Mouse (Mus musculus): ENCODE measurements around the gene Rnf227. TPM values are rescaled to one million over a fixed set of nuclear protein-coding genes. Genes with fewer than 3 reads are reported as not detected.

The Rnf227 gene
- polyA plus RNA-seq, 2 experiments, result 12.2 to 13.6 TPM

DNA sequence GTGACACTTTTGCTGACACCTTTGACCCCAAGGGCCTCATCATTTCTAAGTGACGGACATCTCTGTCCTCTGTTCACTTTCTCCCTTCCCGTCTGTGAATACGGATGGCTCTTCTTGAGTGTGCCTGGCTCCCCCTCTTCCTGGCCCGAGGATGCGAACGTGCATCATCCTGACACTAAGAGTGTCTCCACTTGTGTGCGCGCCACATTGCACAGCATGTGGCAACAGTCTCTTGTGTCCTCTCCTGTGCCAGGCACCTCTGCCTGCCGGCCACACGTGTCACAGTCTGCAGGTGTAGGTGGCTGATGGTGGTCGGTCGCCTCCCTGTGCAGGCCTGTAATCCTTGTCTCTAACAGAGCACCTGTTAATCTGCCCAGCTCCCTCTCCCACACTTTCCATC lies 31.3 kb downstream of the Rnf227 start:
- no peak overlapping the region for H3K4me2 ChIP-seq (replicated peaks; ENCODE audit: low read depth, low read length, severe bottlenecking)
- no peak for TF ChIP-seq POLR2A (IDR thresholded peaks at IDR 0.05; ENCODE audit: borderline replicate concordance, extremely low read depth, insufficient read depth, insufficient read length)

DNA sequence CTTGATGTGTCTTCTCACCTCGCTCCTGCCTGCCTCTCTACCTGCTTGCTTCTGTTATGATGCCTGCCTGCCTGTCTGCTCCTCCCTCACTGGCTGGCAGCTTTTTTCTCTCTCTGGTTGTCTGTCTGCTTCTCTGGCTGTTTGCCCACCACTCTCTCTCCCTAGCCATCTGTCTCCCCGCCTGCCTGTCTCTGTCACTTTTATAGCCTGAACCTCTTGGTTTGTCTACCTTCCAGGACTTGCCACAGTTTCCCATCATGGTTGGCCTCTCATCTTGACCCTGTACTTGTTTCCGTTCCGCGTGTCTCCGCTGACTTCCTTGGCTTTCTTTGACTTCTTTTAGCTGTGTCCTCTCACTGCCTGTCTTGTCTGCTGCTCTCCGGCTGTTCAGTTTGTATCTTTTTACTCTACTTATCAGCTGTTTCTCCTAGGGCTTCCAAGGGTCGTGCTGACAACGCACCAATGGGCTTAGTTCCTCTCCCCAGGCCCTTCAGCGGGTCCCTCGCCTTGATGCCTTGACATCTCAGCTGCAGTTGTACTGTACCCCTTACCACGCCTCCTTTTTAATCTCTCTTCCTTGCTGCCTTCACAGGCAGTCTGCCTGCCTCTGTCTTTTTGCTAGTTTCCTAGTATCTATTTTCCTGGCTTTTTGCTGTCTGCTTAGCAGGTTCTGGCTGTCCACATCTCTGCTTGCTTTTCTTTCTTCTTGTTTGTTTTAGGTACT lies 32.0 kb downstream of the Rnf227 start:
- ATAC-seq (ENCODE audit: low FRiP score, low read depth) (no peak), DNase-seq (ENCODE audit: low spot score) (no peak)
- Histone ChIP-seq H3K27me3 (ENCODE audit: control insufficient read depth, insufficient read depth, low read length) (no peaks in the 10 kb centered on the region), H3K9ac (ENCODE audit: low read depth, low read length, severe bottlenecking) (no peak overlapping the region), H3K36me3 (ENCODE audit: control insufficient read depth, insufficient read depth, low read length) (peaks cover 26% of the 10 kb centered on the region), H3K4me3 (replicated peaks; ENCODE audit: low read length) (no peak overlapping the region), H3K9me3 (ENCODE audit: control insufficient read depth, low read length) (no peaks in the 10 kb centered on the region), H3K4me1 (ENCODE audit: control insufficient read depth, insufficient read depth, low read length) (peaks cover 21% of the 10 kb centered on the region), H3K27ac (replicated peaks; ENCODE audit: low read depth, low read length) (0 out of 2 replicates have a peak overlapping the region, but pooled peaks have one; percentile 43), H3K4me2 (replicated peaks; ENCODE audit: low read depth, low read length, severe bottlenecking) (no peak overlapping the region)
- 61% methylated on average over 12 of the region's 12 CpGs for WGBS
- no peak for TF ChIP-seq POLR2A (IDR thresholded peaks at IDR 0.05; ENCODE audit: borderline replicate concordance, extremely low read depth, insufficient read depth, insufficient read length)

More for the DNA sequence above, 31.3 kb downstream of the Rnf227 start:
- Histone ChIP-seq H3K9me3 (ENCODE audit: control insufficient read depth, low read length) (no peaks in the 10 kb centered on the region), H3K27me3 (ENCODE audit: control insufficient read depth, insufficient read depth, low read length) (no peaks in the 10 kb centered on the region), H3K9ac (ENCODE audit: low read depth, low read length, severe bottlenecking) (no peak overlapping the region), H3K36me3 (ENCODE audit: control insufficient read depth, insufficient read depth, low read length) (peaks cover 23% of the 10 kb centered on the region), H3K4me3 (replicated peaks; ENCODE audit: low read length) (no peak overlapping the region), H3K27ac (replicated peaks; ENCODE audit: low read depth, low read length) (0 out of 2 replicates have a peak overlapping the region, but pooled peaks have one; percentile 70), H3K4me1 (ENCODE audit: control insufficient read depth, insufficient read depth, low read length) (peaks cover 21% of the 10 kb centered on the region)
- DNase-seq (ENCODE audit: low spot score), result no peak
- ATAC-seq (ENCODE audit: low FRiP score, low read depth), result no peak
- WGBS, result 55% methylated on average over 12 of the region's 12 CpGs

DNA sequence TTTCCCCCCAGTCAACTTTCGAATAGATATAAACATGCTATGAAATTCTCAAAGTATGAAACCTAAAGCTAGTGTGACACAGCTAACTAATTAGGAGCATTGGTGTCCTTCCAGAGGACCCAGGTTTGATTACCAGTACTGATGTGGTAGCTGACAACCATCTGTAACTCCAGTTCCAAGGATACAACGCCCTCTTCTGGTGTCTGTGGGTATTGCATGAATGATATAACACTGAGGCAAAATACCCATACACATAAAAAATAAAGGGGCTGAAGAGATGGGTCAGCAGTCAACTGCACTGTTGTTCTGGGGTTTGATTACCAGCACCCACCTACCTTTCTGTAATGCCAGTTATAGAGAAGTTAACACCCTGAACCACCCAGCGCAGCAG lies 32.5 kb downstream of the Rnf227 start:
- Histone ChIP-seq H3K4me2 (replicated peaks; ENCODE audit: low read depth, low read length, severe bottlenecking) (no peak overlapping the region), H3K27ac (replicated peaks; ENCODE audit: low read depth, low read length) (0 out of 2 replicates have a peak overlapping the region, but pooled peaks have one; percentile 38)
- no peak for DNase-seq (ENCODE audit: low spot score)

DNA sequence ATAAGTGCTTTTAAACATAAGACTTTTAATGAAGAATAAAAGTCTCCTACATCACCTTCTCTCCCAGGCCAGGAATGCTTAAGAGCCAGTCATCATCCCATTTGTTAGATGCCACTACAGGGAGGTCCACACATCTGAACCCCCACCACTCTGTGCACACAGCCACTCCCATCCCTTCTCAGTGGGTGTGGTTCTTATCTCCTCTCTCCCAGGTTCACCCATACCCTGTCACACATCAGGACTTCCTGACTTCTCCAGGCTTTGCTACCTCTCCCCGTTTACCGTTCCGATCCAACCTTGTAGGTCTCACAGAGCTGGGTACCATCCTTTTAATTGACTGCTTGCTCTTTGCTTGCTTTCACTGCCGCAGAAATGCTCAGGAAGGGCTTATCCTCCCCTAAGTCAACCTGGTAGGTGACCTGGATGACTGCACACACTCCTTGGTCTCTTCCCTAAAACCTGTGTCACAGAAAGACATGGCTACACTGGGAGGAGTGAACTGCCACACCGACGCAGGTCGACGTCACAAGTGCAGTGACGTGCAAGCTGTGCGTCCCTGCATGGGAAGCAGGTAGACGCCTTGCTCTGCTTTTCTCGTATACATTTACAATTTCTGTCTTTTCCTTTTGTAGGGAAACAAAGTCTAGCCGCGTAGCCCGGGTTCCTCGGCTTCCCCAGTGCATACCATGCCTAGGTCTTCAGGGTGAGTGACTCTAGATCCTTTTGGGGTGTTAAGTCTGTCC lies 33.1 kb downstream of the Rnf227 start:
- H3K9me3 ChIP-seq (ENCODE audit: control insufficient read depth, low read length), result no peaks in the 10 kb centered on the region
- 92% methylated on average over 16 of the region's 16 CpGs for WGBS
- H3K4me2 ChIP-seq (replicated peaks; ENCODE audit: low read depth, low read length, severe bottlenecking), result no peak overlapping the region
- no peaks in the 10 kb centered on the region for H3K27me3 ChIP-seq (ENCODE audit: control insufficient read depth, insufficient read depth, low read length)
- DNase-seq (ENCODE audit: low spot score) (no peak), ATAC-seq (ENCODE audit: low FRiP score, low read depth) (no peak)
- H3K4me3 ChIP-seq (replicated peaks; ENCODE audit: low read length), result no peak overlapping the region
- H3K36me3 ChIP-seq (ENCODE audit: control insufficient read depth, insufficient read depth, low read length), result peaks cover 34% of the 10 kb centered on the region
- TF ChIP-seq POLR2A (IDR thresholded peaks at IDR 0.05; ENCODE audit: borderline replicate concordance, extremely low read depth, insufficient read depth, insufficient read length), result no peak
- no peak overlapping the region for H3K9ac ChIP-seq (ENCODE audit: low read depth, low read length, severe bottlenecking)
- H3K4me1 ChIP-seq (ENCODE audit: control insufficient read depth, insufficient read depth, low read length), result peaks cover 21% of the 10 kb centered on the region
- no peak overlapping the region for H3K27ac ChIP-seq (replicated peaks; ENCODE audit: low read depth, low read length)

More for the DNA sequence above, 32.5 kb downstream of the Rnf227 start:
- 65% methylated on average over 3 of the region's 3 CpGs for WGBS
- no peak for TF ChIP-seq POLR2A (IDR thresholded peaks at IDR 0.05; ENCODE audit: borderline replicate concordance, extremely low read depth, insufficient read depth, insufficient read length)
- ATAC-seq (ENCODE audit: low FRiP score, low read depth), result no peak
- Histone ChIP-seq H3K27me3 (ENCODE audit: control insufficient read depth, insufficient read depth, low read length) (no peaks in the 10 kb centered on the region), H3K4me1 (ENCODE audit: control insufficient read depth, insufficient read depth, low read length) (peaks cover 21% of the 10 kb centered on the region), H3K36me3 (ENCODE audit: control insufficient read depth, insufficient read depth, low read length) (peaks cover 31% of the 10 kb centered on the region), H3K9ac (ENCODE audit: low read depth, low read length, severe bottlenecking) (no peak overlapping the region), H3K9me3 (ENCODE audit: control insufficient read depth, low read length) (no peaks in the 10 kb centered on the region), H3K4me3 (replicated peaks; ENCODE audit: low read length) (no peak overlapping the region)

DNA sequence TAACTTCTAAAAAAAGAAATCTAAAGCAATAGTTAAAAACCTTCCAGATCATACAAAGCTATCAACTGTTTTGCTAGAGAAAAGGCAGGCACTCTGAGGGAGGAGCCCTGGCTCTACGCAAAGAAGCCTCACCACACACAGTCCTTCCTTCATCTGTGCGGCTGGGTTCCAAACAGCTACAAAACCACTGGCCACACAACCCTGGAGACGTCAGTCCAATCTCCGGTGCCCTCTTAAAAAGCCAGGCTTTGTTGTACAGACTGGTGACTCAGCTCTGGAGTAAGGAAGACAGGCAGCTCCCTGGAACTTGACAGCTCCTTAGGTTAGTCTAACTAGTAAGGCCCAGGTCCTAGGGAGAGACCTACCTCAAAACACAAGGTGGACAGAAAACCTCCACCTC lies 35.4 kb downstream of the Rnf227 start:
- WGBS, result 89% methylated on average over 4 of the region's 4 CpGs
- no peak overlapping the region for H3K27ac ChIP-seq (replicated peaks; ENCODE audit: low read depth, low read length)

More for the DNA sequence above, 35.4 kb downstream of the Rnf227 start:
- Histone ChIP-seq H3K4me2 (replicated peaks; ENCODE audit: low read depth, low read length, severe bottlenecking) (no peak overlapping the region), H3K9ac (ENCODE audit: low read depth, low read length, severe bottlenecking) (no peak overlapping the region), H3K36me3 (ENCODE audit: control insufficient read depth, insufficient read depth, low read length) (peaks cover 37% of the 10 kb centered on the region), H3K4me3 (replicated peaks; ENCODE audit: low read length) (no peak overlapping the region), H3K9me3 (ENCODE audit: control insufficient read depth, low read length) (no peaks in the 10 kb centered on the region), H3K4me1 (ENCODE audit: control insufficient read depth, insufficient read depth, low read length) (peaks cover 18% of the 10 kb centered on the region), H3K27me3 (ENCODE audit: control insufficient read depth, insufficient read depth, low read length) (no peaks in the 10 kb centered on the region)
- ATAC-seq (ENCODE audit: low FRiP score, low read depth) (no peak), DNase-seq (ENCODE audit: low spot score) (no peak)
- no peak for TF ChIP-seq POLR2A (IDR thresholded peaks at IDR 0.05; ENCODE audit: borderline replicate concordance, extremely low read depth, insufficient read depth, insufficient read length)
